Mouse (Mus musculus) limb, embryonic 14.5 days (tissue): ENCODE results near the gene Psap. TPM values are rescaled to one million over a fixed set of nuclear protein-coding genes. Genes with fewer than 3 reads are reported as not detected.
A peak's percentile ranks its signal among the peaks of the same experiment; 100 is the strongest.
"Not testable (repeated sequence)": the region's sequence is repeated elsewhere in the genome, so short reads cannot be mapped to it uniquely, and the experiment has no call there.

ENCODE experiments used
- ATAC-seq: fragments of 200-750 bp; cut with Nextera tagmentation; 2 replicates; pipeline ENCODE4 v1.8.0; 2017; ENCODE audit warnings: low read depth, moderate number of reproducible peaks, moderate TSS enrichment; ENCODE audit not compliant: low FRiP score
- DNase-seq: peaks from one replicate; pipeline ENCODE4 v3.0.0-alpha.2; 2015; ENCODE audit warnings: low spot score
- H3K27ac ChIP-seq: fragments of 300-500 bp; sonication (generic); replicated peaks from 2 replicates; pipeline ENCODE4 v1.5.1; 2014; ENCODE audit warnings: low read depth, mild to moderate bottlenecking, low read length, moderate library complexity, mixed read lengths
- H3K27me3 ChIP-seq: fragments of 300-500 bp; sonication (generic); 2 replicates; pipeline ENCODE4 v1.6.1; 2014; ENCODE audit warnings: low read length, mixed read lengths; ENCODE audit not compliant: control insufficient read depth, insufficient read depth
- H3K36me3 ChIP-seq: fragments of 300-500 bp; sonication (generic); 2 replicates; pipeline ENCODE4 v1.6.1; 2014; ENCODE audit warnings: mild to moderate bottlenecking, low read length, moderate library complexity, mixed read lengths; ENCODE audit not compliant: control insufficient read depth, insufficient read depth
- H3K4me1 ChIP-seq: fragments of 300-500 bp; sonication (generic); 2 replicates; pipeline ENCODE4 v1.6.1; 2014; ENCODE audit warnings: antibody characterized with exemption, low read length, mixed read lengths; ENCODE audit not compliant: control insufficient read depth, insufficient read depth
- H3K4me2 ChIP-seq: fragments of 300-500 bp; sonication (generic); replicated peaks from 2 replicates; pipeline ENCODE4 v1.6.1; 2014; ENCODE audit warnings: low read depth, mild to moderate bottlenecking, low read length, moderate library complexity; ENCODE audit not compliant: severe bottlenecking
- H3K4me3 ChIP-seq: fragments of 300-500 bp; sonication (generic); replicated peaks from 2 replicates; pipeline ENCODE4 v1.5.1; 2014; ENCODE audit warnings: low read length
- H3K9ac ChIP-seq: fragments of 300-500 bp; sonication (generic); 2 replicates; pipeline ENCODE4 v1.6.1; 2014; ENCODE audit warnings: mild to moderate bottlenecking, low read depth, low read length, moderate library complexity; ENCODE audit not compliant: severe bottlenecking
- H3K9me3 ChIP-seq: fragments of 300-500 bp; sonication (generic); 2 replicates; pipeline ENCODE4 v1.6.1; 2016; ENCODE audit warnings: low read length; ENCODE audit not compliant: control insufficient read depth
- POLR2A ChIP-seq: fragments of 200-500 bp; IDR thresholded peaks from 2 replicates; pipeline ENCODE4 v1.8.0; 2012; ENCODE audit warnings: inconsistent platforms, mild to moderate bottlenecking, moderate library complexity, borderline replicate concordance; ENCODE audit not compliant: insufficient read depth, insufficient read length; ENCODE audit errors: extremely low read depth
- WGBS: fragments of 180-500 bp; shearing (Covaris S2); extraction: QIAGEN DNeasy Blood & Tissue Kit; methylation state at CpG from one replicate; pipeline ENCODE4 v1.1.7; 2014; 5-methylcytosine and 5-hydroxymethylcytosine counted together
- polyA plus RNA-seq, 2 experiments: library from polyadenylated mRNA; depleted of rRNA in 1 of 2; stranded (reverse) in 1 of 2; unstranded in 1 of 2; fragments of >200 nt; fragmentation: Nextera tagmentation in 1 of 2; extraction: Ambion mirVana in 1 of 2; gene quantifications; 2 replicates each; pipeline versions ENCODE4 v1.2.1 to v1.2.3; 2012 to 2014

Psap gene
- 648 and 665 TPM in 2 replicates for polyA plus RNA-seq (2012; rRNA removed)
- 121 and 125 TPM in 2 replicates for polyA plus RNA-seq (2014; fragmentation: Nextera tagmentation; extraction: Ambion mirVana)

- Histone ChIP-seq H3K36me3 (peaks cover 6% of the 10 kb centered on the region; the same call in 1 of the 2 replicates), H3K4me3 (peak within 1 kb of the TSS; percentile 81), H3K27me3 (no peaks in the 10 kb centered on the region), H3K4me1 (peaks cover 22% of the 10 kb centered on the region), H3K4me2 (peak within 1 kb of the TSS; percentile 88), H3K27ac (peak within 1 kb of the TSS; percentile 78), H3K9me3 (no peaks in the 10 kb centered on the region), H3K9ac (peak within 1 kb of the TSS; percentile 85)
- peak; percentile 92; the same call in 1 of the 2 replicates for TF ChIP-seq POLR2A
- DNase-seq = peak; percentile 89
- WGBS = 2% methylated on average over 54 of the region's 54 CpGs
- ATAC-seq = peak; percentile 95
These were observed at the start of gene Psap for GRCm38 (mm10) chr10:60277207-60278005. Psap (plus strand) TSS chr10:60277627.

GRCm38 (mm10) chr10:60227666-60228065 lies 49.8 kb upstream of the Psap start:
- DNase-seq = no peak
- H3K36me3 ChIP-seq = no peaks in the 10 kb centered on the region
- WGBS = 63% methylated on average over 4 of the region's 4 CpGs
- H3K4me2 ChIP-seq = no peak overlapping the region
- H3K27ac ChIP-seq = no peak overlapping the region
- no peak for TF ChIP-seq POLR2A
- no peak for ATAC-seq
- no peak overlapping the region for H3K4me3 ChIP-seq
- no peaks in the 10 kb centered on the region for H3K9me3 ChIP-seq
- H3K4me1 ChIP-seq = no peaks in the 10 kb centered on the region
- no peak overlapping the region for H3K9ac ChIP-seq
- H3K27me3 ChIP-seq = no peaks in the 10 kb centered on the region

GRCm38 (mm10) chr10:60229113-60229512 lies 48.3 kb upstream of the Psap start:
- H3K9ac ChIP-seq = no peak overlapping the region
- H3K9me3 ChIP-seq = no peaks in the 10 kb centered on the region
- no peak overlapping the region for H3K27ac ChIP-seq
- no peak for TF ChIP-seq POLR2A
- WGBS = 91% methylated on average over 6 of the region's 6 CpGs
- H3K4me2 ChIP-seq = no peak overlapping the region
- no peak overlapping the region for H3K4me3 ChIP-seq
- no peak for DNase-seq
- no peak for ATAC-seq
- H3K27me3 ChIP-seq = no peaks in the 10 kb centered on the region
- H3K4me1 ChIP-seq = no peaks in the 10 kb centered on the region
- H3K36me3 ChIP-seq = no peaks in the 10 kb centered on the region

- Histone ChIP-seq H3K4me3 (no peak overlapping the region), H3K9ac (no peak overlapping the region), H3K27me3 (no peaks in the 10 kb centered on the region), H3K27ac (no peak overlapping the region), H3K4me2 (no peak overlapping the region), H3K4me1 (no peaks in the 10 kb centered on the region), H3K36me3 (no peaks in the 10 kb centered on the region), H3K9me3 (no peaks in the 10 kb centered on the region)
- DNase-seq = no peak
- 62% methylated on average over 6 of the region's 6 CpGs for WGBS
- TF ChIP-seq POLR2A = no peak
- no peak for ATAC-seq
These were observed 46.9 kb upstream of the Psap start for GRCm38 (mm10) chr10:60230321-60231088.

GRCm38 (mm10) chr10:60234006-60234405 lies 43.4 kb upstream of the Psap start:
- no peak overlapping the region for H3K9ac ChIP-seq
- no peak overlapping the region for H3K4me3 ChIP-seq
- H3K4me2 ChIP-seq = no peak overlapping the region
- no peaks in the 10 kb centered on the region for H3K9me3 ChIP-seq
- H3K4me1 ChIP-seq = no peaks in the 10 kb centered on the region
- no peaks in the 10 kb centered on the region for H3K36me3 ChIP-seq
- H3K27me3 ChIP-seq = no peaks in the 10 kb centered on the region
- TF ChIP-seq POLR2A = no peak
- no peak for ATAC-seq
- DNase-seq = no peak
- WGBS = 79% methylated on average over 9 of the region's 9 CpGs
- no peak overlapping the region for H3K27ac ChIP-seq

- DNase-seq, ATAC-seq, H3K9ac ChIP-seq, H3K27ac ChIP-seq, H3K4me3 ChIP-seq, H3K4me1 ChIP-seq, H3K36me3 ChIP-seq, H3K9me3 ChIP-seq, H3K27me3 ChIP-seq, H3K4me2 ChIP-seq: not testable (repeated sequence)
- 95% methylated on average over 6 of the region's 6 CpGs for WGBS
These were observed 41.6 kb upstream of the Psap start for GRCm38 (mm10) chr10:60235876-60236275.
